Comparison of ENCODE assay signal across 11 mouse cellular contexts in genomic region chr1:194651987-194652386, GRCm38 (mm10). TPM values are rescaled to one million over a fixed set of nuclear protein-coding genes. Genes with fewer than 3 reads are reported as not detected.
DNase-seq lines count a peak whose midpoint lies in the region; ATAC-seq and TF ChIP-seq lines count a peak whose summit lies in the region.
"Had no signal": no experiment of that assay in that cellular context is flagged by ENCODE, and none has a peak within 500 bp of the region (broad histone marks: within the 10 kb centered on the region; RNA-seq: fewer than 3 reads in every experiment).

No protein-coding gene starts in this region.

- no peak for ATAC-seq in liver, embryonic 11.5 days (replicated peaks; ENCODE audit: low FRiP score)
- ATAC-seq in heart, embryonic 11.5 days (replicated peaks; ENCODE audit: insufficient number of reproducible peaks, low FRiP score, low TSS enrichment) = 0 out of 2 replicates have a peak, but pooled peaks have one; percentile 10
- peak; percentile 27; the same call in 1 of the 2 replicates for ATAC-seq in stomach, embryonic 15.5 days (ENCODE audit: insufficient read depth, low FRiP score, low read depth)
- ATAC-seq: forebrain, embryonic 13.5 days had no signal

- H3K27ac ChIP-seq in liver, adult 2 months (replicated peaks; ENCODE audit: insufficient read depth, low read depth, low read length) = peak overlapping the region; percentile 65
- no peak overlapping the region for H3K27ac ChIP-seq in liver, embryonic 11.5 days (ENCODE audit: low read depth, low read length)
- 0 out of 2 replicates have a peak overlapping the region, but pooled peaks have one; percentile 7 for H3K27ac ChIP-seq in heart, embryonic 11.5 days (ENCODE audit: low read depth, low read length)
- no peak overlapping the region for H3K27ac ChIP-seq in stomach, embryonic 15.5 days
- H3K27ac ChIP-seq: forebrain, embryonic 13.5 days; limb, embryonic 15.5 days had no signal

- no peaks in the 10 kb centered on the region; the same call in 1 of the 2 replicates for H3K4me1 ChIP-seq in liver, adult 2 months (ENCODE audit: control insufficient read depth, insufficient read depth, low read length)
- no peaks in the 10 kb centered on the region for H3K4me1 ChIP-seq in liver, embryonic 11.5 days (replicated peaks; ENCODE audit: control insufficient read depth, insufficient read depth, low read length)
- peaks cover 10% of the 10 kb centered on the region for H3K4me1 ChIP-seq in heart, embryonic 11.5 days (ENCODE audit: control insufficient read depth, insufficient read depth, low read length)
- no peaks in the 10 kb centered on the region for H3K4me1 ChIP-seq in stomach, embryonic 15.5 days
- H3K4me1 ChIP-seq: limb, embryonic 15.5 days had no signal

- no peak for TF ChIP-seq CTCF in liver, adult 2 months (IDR thresholded peaks at IDR 0.05; ENCODE audit: low read depth, low read length)

- TF ChIP-seq POLR2A in liver, adult 2 months (IDR thresholded peaks at IDR 0.05; ENCODE audit: extremely low read depth, insufficient read depth, low read length) = no peak

- H3K79me2 ChIP-seq in liver, adult 2 months (ENCODE audit: control insufficient read depth, insufficient read depth, low read length) = peaks cover 3% of the 10 kb centered on the region; the same call in 1 of the 2 replicates

- no peak for DNase-seq in liver, adult 2 months (ENCODE audit: extremely low read depth, low read depth, low spot score)
- DNase-seq in liver, embryonic 11.5 days (ENCODE audit: low spot score) = no peak
- DNase-seq in kidney, postnatal 14 days = peak; percentile 69
- no peak for DNase-seq in right cerebral cortex, postnatal 25 days
- DNase-seq in cerebellum, postnatal 14 days = no peak
- DNase-seq in thymus, adult 18-20 months = no peak
- DNase-seq: cerebellum, adult 11-12 months had no signal

- no peak overlapping the region for H3K4me3 ChIP-seq in liver, adult 2 months (ENCODE audit: insufficient read depth, low read depth, low read length)
- H3K4me3 ChIP-seq in liver, embryonic 11.5 days (ENCODE audit: low read depth, low read length) = no peak overlapping the region
- H3K4me3 ChIP-seq in heart, embryonic 11.5 days (ENCODE audit: low read depth, low read length) = no peak overlapping the region
- H3K4me3 ChIP-seq in stomach, embryonic 15.5 days (replicated peaks) = no peak overlapping the region
- H3K4me3 ChIP-seq: forebrain, embryonic 13.5 days; limb, embryonic 15.5 days had no signal

- no peaks in the 10 kb centered on the region for H3K27me3 ChIP-seq in liver, adult 2 months (ENCODE audit: control insufficient read depth, insufficient read depth, low read length)
- no peaks in the 10 kb centered on the region for H3K27me3 ChIP-seq in liver, embryonic 11.5 days (replicated peaks; ENCODE audit: control insufficient read depth, insufficient read depth, low read length)
- no peaks in the 10 kb centered on the region for H3K27me3 ChIP-seq in heart, embryonic 11.5 days (ENCODE audit: control insufficient read depth, insufficient read depth, low read length)
- H3K27me3 ChIP-seq in stomach, embryonic 15.5 days (replicated peaks) = no peaks in the 10 kb centered on the region
- H3K27me3 ChIP-seq: forebrain, embryonic 13.5 days; limb, embryonic 15.5 days had no signal

- no peaks in the 10 kb centered on the region for H3K9me3 ChIP-seq in liver, embryonic 11.5 days (ENCODE audit: control insufficient read depth, low read length)
- H3K9me3 ChIP-seq in heart, embryonic 11.5 days (replicated peaks; ENCODE audit: control insufficient read depth, low read length) = no peaks in the 10 kb centered on the region
- H3K9me3 ChIP-seq in stomach, embryonic 15.5 days = no peaks in the 10 kb centered on the region
- H3K9me3 ChIP-seq: forebrain, embryonic 13.5 days; limb, embryonic 15.5 days had no signal

- no peak overlapping the region for H3K9ac ChIP-seq in liver, adult 2 months (ENCODE audit: low read depth, low read length)
- H3K9ac ChIP-seq in liver, embryonic 11.5 days (ENCODE audit: low read depth, low read length) = no peak overlapping the region
- H3K9ac ChIP-seq in heart, embryonic 11.5 days (ENCODE audit: low read depth, low read length) = no peak overlapping the region
- no peak overlapping the region for H3K9ac ChIP-seq in stomach, embryonic 15.5 days
- H3K9ac ChIP-seq: forebrain, embryonic 13.5 days; limb, embryonic 15.5 days had no signal

- H3K36me3 ChIP-seq in liver, adult 2 months (ENCODE audit: control insufficient read depth, insufficient read depth, low read length) = peaks cover 9% of the 10 kb centered on the region; the same call in 1 of the 2 replicates
- H3K36me3 ChIP-seq in liver, embryonic 11.5 days (ENCODE audit: control insufficient read depth, insufficient read depth, low read length) = 0 out of 2 replicates have a peak, but pooled peaks cover 3% of the 10 kb centered on the region
- H3K36me3 ChIP-seq in heart, embryonic 11.5 days (ENCODE audit: control insufficient read depth, insufficient read depth, low read length) = no peaks in the 10 kb centered on the region
- H3K36me3 ChIP-seq in stomach, embryonic 15.5 days = peaks cover 7% of the 10 kb centered on the region; the same call in 1 of the 2 replicates

- no peak overlapping the region for H3K4me2 ChIP-seq in liver, embryonic 11.5 days
- no peak overlapping the region for H3K4me2 ChIP-seq in heart, embryonic 11.5 days
- no peak overlapping the region for H3K4me2 ChIP-seq in stomach, embryonic 15.5 days
- H3K4me2 ChIP-seq: forebrain, embryonic 13.5 days; limb, embryonic 15.5 days had no signal

- 82% methylated on average over 3 of the region's 3 CpGs for WGBS in liver, adult 2 months
- WGBS in liver, embryonic 11.5 days = 56% methylated on average over 3 of the region's 3 CpGs
- WGBS in heart, embryonic 11.5 days (ENCODE audit: insufficient replicate concordance) = 42% methylated on average over 3 of the region's 3 CpGs
- WGBS in stomach, embryonic 15.5 days = 73% methylated on average over 3 of the region's 3 CpGs

RNA-seq across cellular contexts. Expression of gene Plxna2, which starts 34.0 kb away (rescaled TPM):
- total RNA-seq in liver, adult 2 months (2014; rRNA removed) = 6.7 and 12.1 TPM in 2 replicates
- 6.6 and 8.6 TPM in 2 replicates for polyA plus RNA-seq in liver, adult 2 months (2012; rRNA removed)
- polyA plus RNA-seq in liver, embryonic 11.5 days (2014; fragmentation: Nextera tagmentation; extraction: Ambion mirVana) = 4.8 and 4.9 TPM in 2 replicates
- 6.4 and 6.7 TPM in 2 replicates for polyA plus RNA-seq in heart, embryonic 11.5 days (2014; fragmentation: Nextera tagmentation; extraction: Ambion mirVana)
- polyA plus RNA-seq in stomach, embryonic 15.5 days (2015; fragmentation: Nextera tagmentation; extraction: Ambion mirVana) = 6.6 and 8.3 TPM in 2 replicates

Comparison
In these comparisons a context has a peak if more than half of its experiments do, and no peak if none do; other contexts are left out.
1. H3K27ac ChIP-seq: peak in liver, adult 2 months (single experiment) and heart, embryonic 11.5 days (single experiment); none in liver, embryonic 11.5 days (single experiment) and stomach, embryonic 15.5 days (single experiment).